Mouse (Mus musculus): ENCODE data around the gene Trpc6.

DNA sequence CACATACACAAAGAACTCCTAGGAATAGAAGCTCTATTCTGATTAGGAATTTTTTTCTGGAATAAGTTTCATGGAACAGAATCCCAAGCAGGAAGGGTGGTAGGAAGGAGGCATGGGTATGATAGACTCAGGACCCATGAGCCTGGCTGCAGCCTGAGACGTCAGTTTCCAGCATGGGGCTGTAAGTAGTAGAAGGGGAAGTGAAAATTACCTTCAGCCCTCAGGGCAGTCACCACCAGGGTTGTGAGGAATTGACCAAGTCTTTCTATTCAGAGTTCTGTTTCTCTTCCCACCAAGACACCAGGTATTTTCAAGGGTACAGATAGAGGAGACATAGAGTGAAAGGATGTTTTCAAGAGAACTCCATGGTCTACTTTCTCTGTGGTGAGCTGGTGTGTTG, 129.0 kb downstream of the Trpc6 start:
- TF ChIP-seq CTCF (IDR thresholded peaks at IDR 0.05; ENCODE audit: low read depth), result no peak
- TF ChIP-seq EP300 (optimal IDR thresholded peaks at IDR 0.05), result no peak
